Mouse (Mus musculus): ENCODE results near the gene Foxp1.
A peak's percentile ranks its signal among the peaks of the same experiment; 100 is the strongest.

Gene Foxp1

DNA sequence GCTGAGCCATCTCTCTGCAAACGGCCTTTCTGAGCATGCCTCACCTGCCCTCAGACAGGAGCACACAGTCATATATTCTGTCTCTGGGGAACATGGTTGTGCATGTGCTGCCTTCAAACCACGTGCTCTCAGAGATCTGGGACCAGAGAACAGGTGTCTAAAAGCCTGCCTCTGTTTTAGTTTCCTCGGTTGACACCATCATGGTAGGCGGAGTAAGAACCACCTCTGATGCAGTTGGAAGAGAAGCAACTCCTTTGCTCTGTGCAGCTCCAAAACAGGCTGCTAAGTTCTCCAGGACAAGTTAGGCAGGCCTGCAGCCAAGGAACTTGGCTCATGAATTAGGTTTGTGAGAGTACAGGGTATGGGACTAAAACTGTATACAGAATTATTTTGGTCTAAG, 356.4 kb downstream of the Foxp1 start:
- no peak for DNase-seq

DNA sequence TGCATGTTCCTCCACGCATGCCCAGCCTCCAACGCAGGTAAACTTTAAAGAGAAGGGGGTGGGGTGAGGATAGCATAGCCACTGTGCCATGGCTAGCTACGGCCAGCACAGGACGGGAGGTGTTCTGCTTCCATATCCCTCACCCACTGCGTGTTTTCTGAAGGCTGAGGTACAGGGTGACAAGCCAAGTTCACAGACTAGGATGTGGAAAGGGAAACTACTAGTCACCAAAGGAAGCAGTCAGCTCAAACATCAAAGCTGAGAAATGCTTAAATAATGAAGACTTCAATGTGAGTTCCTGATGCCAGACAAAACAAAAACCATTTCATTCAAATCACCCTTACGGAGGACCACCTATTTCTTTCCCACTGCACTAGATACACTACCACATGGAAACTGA, 357.8 kb downstream of the Foxp1 start:
- no peak for DNase-seq

GRCm38 (mm10) chr6:99162716-99163115, 359.8 kb downstream of the Foxp1 start:
- peak in 1 of 2 experiments; percentile 7 for DNase-seq

GRCm38 (mm10) chr6:99160348-99160693, 362.2 kb downstream of the Foxp1 start:
- DNase-seq: no peak

DNA sequence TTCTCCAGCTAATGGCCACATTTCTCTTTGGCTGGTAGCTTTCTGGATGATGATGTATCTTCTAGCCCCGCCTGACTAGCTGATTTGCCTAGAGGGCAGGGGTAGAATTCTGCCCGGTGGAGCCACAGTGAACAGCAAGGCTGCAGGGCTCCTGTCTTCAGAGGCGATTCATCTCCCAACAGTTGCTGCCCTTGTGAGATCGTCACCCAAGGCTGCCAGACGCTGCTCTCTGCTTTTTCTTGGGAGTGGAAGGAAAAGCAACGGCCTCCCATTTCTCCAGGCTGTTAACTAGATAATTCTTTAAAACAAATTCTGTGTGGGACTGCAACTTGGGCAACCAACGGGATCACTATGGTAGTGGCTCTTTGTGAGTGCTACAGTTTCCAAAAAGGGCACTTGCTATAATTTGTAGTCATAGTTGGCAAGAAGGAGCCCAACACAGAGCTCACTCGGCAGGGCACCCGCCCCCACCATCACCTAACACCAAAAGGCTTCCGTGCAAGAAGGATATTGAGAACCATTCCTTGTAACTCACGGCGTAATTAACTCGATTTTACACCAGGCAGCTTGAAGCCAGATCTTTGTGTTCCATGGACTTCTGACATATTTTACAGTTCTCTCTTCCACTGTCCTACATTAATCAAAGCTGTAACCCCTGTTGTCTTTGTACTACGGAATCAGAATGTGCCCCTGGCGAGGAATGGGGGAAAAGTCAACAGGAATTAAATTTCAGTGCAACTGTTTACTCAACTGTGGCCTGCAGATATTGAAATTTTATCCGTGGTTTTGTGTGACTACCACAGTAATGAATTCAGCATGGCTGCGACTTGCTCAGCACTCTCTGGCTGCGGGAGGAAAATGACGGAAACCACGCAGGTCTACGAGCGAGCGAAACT, 362.8 kb downstream of the Foxp1 start:
- DNase-seq: no peak

GRCm38 (mm10) chr6:99153682-99154081, 368.8 kb downstream of the Foxp1 start:
- DNase-seq: no peak

GRCm38 (mm10) chr6:99146400-99146905, 376.1 kb downstream of the Foxp1 start:
- no peak for DNase-seq

GRCm38 (mm10) chr6:99145033-99145432, 377.5 kb downstream of the Foxp1 start:
- no peak for DNase-seq

DNA sequence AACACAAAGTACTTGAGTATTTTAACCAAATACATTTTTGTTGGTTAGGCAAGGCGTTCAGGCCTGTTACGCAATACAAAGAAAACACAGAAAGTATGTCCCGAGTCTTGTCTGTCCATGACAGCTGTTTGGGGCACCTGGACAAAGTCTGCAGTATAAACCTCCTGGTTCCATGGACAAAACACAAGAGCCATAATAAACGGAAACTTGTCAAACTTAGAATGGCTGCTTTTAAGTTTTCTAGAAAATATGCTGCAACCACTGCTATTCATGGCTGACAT, 378.8 kb downstream of the Foxp1 start:
- no peak for DNase-seq

GRCm38 (mm10) chr6:99142900-99143755, 379.4 kb downstream of the Foxp1 start:
- peak in 1 of 2 experiments; percentile 7 for DNase-seq

DNA sequence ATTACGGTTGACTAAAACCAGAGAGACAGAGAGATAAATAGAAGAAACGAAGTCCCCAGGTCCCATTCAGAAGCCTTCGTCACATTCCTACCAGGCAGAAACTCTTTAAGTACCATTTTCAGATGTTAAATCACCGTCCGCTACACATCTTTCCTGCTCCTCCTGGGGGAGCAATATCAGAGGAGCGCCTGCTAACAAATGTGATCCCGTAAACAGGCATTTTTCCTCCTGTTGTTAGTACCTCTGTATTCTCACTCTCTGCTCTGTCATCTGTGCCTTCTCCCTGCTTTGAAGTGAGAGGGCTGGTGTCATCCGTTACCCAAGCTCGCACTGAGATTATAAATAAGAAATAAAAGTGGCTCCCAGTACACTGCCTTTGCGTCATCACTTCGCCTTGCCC, 384.5 kb downstream of the Foxp1 start:
- no peak for DNase-seq

GRCm38 (mm10) chr6:99137071-99137470, 385.4 kb downstream of the Foxp1 start:
- DNase-seq: no peak

- no peak for DNase-seq
Measured at GRCm38 (mm10) chr6:99135938-99136729, 386.4 kb downstream of the Foxp1 start.

DNA sequence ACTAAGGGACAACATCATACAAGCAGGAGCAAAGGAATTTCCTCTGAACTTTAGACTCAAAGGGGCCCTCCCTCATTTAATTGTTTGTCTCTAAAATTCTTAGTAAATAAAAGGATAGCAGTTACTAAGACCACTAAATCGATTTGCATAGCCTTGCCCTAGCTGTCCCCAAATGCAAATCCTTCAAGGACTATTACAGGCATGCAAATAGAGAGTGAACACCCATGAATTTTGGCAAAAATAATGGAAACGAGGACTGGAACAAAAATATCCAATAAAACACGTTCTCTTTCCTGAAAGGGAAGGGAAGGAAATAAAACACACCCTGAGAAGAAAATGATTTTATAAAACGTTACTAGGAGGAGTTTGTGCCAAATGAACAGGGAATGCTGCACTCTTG, 390.7 kb downstream of the Foxp1 start:
- no peak for DNase-seq

DNA sequence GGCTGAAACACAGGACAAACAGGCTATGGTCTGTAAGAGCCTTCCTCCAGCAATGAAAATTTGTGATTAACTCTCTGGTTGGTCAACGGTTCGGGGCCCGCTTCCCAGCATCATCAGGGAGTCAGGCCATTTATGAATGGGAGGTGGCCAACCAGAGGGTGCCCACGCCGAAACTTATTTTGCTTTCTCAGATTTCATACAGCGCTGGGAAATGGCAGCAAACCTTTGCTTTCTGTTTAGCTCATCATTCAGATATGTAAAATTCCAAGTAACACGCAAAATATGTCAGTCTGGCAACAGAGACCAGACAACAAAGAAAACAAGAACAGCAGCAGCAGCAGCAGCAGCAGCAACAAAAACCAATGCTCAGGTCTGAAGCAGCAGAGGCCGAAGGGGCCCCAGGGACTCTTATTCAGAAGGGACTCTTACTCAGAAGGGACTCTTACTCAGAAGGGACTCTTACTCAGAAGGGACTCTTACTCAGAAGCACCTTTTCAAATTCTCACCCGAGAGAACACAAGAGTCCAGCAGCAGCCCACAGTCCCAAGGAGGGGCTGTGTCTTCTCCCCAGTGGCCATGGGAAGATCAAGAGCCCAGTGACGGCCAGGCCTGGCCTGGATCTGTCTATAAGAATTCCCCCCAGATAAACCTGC, 391.6 kb downstream of the Foxp1 start:
- DNase-seq: no peak

DNA sequence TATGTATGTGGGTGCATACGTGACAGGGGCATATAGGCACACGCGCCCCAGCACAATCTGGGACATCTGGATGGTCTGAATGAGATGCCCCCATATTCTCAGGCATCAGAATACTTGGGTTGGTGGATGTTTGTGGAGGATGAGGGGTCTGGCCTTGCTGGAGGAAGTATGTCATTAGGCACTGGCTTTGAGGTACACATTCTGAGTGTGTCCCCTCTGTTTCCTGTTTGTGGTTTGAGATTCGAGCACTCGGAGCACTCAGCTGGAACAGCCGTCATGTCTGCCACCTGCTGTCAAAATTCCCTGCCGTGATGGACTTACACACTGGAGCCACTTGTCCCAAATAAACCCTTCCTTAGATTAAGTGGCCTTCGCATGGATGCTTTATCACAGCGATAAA, 395.8 kb downstream of the Foxp1 start:
- DNase-seq: no peak

GRCm38 (mm10) chr6:99120776-99121766, 401.4 kb downstream of the Foxp1 start:
- DNase-seq: no peak

DNA sequence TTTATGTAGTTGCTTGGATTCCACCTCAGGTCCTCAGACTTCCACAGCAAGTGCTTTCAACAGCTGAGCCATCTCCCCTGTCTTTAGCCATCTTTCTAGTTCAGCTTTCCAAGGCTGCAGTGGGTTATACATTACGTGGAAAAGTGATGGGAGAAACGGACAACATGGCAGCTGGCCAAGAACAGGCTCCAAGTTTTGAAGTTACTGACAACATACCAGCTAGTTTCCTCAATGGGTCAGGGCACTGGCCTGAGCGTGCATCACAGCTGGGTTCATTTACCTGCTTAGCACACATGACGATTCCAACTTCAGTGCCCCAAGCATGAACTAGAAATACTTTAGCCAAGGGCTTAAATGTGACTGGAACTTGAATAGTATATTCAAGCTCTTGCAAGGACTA, 404.0 kb downstream of the Foxp1 start:
- no peak for DNase-seq

- no peak for DNase-seq
Measured at GRCm38 (mm10) chr6:99117411-99117810, 405.1 kb downstream of the Foxp1 start.

DNA sequence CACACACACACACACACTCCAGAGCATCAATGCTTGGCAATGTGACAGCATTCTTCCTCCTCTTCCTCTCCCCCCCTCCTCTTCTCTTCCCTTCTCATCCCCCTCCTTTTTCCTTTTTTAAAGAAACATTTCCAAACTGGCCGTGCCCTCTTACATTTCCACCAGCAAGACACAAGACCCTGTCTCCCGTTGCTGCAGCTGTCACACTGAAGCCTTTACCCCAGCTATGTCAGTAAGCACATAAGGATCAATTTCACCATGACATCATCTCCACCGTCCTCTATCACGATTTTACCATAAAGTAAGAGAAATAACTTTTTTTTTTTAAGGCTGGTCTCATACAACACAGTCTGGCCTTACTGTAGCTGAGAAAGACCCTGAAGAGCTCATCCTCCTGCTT, 410.7 kb downstream of the Foxp1 start:
- DNase-seq: no peak

GRCm38 (mm10) chr6:99108417-99108816, 414.1 kb downstream of the Foxp1 start:
- no peak for DNase-seq

Data from kidney, adult 8-10 months (tissue).